Mouse (Mus musculus): Measurements from ENCODE around the gene Psrc1. TPM values are rescaled to one million over a fixed set of nuclear protein-coding genes. Genes with fewer than 3 reads are reported as not detected.

Gene Psrc1
- total and polyA plus RNA-seq, 3 experiments, result 33.7 to 172 (median 122) TPM

DNA sequence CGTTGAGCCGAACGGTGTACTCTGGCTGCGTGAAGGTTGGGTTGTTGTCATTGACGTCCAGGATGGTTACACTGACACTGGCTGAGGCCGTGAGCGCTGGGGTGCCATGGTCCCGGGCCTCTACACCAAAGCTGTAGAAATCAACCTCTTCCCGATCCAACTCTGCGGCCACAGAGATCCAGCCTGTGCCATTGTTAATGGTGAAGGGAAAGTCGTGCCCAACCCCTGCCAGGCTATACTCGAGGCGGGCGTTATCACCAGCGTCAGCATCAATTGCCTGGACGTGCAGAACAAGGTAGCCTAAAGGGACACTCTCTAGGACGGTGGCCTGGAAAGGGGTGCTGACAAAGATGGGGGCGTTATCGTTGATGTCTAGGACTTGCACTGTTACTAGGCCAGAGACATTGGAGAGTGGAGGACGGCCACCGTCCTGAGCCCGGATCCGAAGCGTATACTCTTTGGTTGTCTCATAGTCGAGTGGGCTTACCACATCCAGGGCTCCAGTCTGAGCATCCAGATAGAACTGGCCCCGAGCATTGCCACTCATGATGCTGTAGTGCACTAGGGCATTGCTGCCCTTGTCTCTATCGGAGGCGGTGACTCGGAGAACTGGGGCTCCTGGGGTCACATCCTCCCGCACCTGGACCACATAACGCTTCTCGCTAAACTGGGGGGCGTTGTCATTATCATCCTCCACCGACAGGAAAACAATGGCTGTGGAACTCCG, 30.2 kb downstream of the Psrc1 start:
- TF ChIP-seq TAL1 (conservative IDR thresholded peaks at IDR 0.05; ENCODE audit: low read depth, low read length) (no peak), GATA2 (IDR thresholded peaks at IDR 0.05; ENCODE audit: borderline replicate concordance, low read depth, low read length) (no peak), POLR2AphosphoS5 (IDR thresholded peaks at IDR 0.05; ENCODE audit: insufficient replicate concordance, low read depth, low read length) (no peak), GATA1 (IDR thresholded peaks at IDR 0.05; ENCODE audit: borderline replicate concordance, low read length) (no peak), CTCF (IDR thresholded peaks at IDR 0.05; ENCODE audit: low read depth, low read length) (no peak)
- Histone ChIP-seq H3K4me1 (ENCODE audit: insufficient read depth, low read depth, low read length) (no peaks in the 10 kb centered on the region), H3K27me3 (ENCODE audit: insufficient read depth, low read length) (peaks cover 36% of the 10 kb centered on the region), H3K9me3 (replicated peaks) (peaks cover 38% of the 10 kb centered on the region), H3K4me3 (ENCODE audit: low read depth, low read length) (peak overlapping the region; percentile 23; the same call in 1 of the 2 replicates), H3K36me3 (replicated peaks) (no peaks in the 10 kb centered on the region)
- DNase-seq (ENCODE audit: low spot score) (no peak), ATAC-seq (ENCODE audit: extremely low read depth, insufficient number of reproducible peaks, low FRiP score, poor library complexity, severe bottlenecking) (no peak)

DNA sequence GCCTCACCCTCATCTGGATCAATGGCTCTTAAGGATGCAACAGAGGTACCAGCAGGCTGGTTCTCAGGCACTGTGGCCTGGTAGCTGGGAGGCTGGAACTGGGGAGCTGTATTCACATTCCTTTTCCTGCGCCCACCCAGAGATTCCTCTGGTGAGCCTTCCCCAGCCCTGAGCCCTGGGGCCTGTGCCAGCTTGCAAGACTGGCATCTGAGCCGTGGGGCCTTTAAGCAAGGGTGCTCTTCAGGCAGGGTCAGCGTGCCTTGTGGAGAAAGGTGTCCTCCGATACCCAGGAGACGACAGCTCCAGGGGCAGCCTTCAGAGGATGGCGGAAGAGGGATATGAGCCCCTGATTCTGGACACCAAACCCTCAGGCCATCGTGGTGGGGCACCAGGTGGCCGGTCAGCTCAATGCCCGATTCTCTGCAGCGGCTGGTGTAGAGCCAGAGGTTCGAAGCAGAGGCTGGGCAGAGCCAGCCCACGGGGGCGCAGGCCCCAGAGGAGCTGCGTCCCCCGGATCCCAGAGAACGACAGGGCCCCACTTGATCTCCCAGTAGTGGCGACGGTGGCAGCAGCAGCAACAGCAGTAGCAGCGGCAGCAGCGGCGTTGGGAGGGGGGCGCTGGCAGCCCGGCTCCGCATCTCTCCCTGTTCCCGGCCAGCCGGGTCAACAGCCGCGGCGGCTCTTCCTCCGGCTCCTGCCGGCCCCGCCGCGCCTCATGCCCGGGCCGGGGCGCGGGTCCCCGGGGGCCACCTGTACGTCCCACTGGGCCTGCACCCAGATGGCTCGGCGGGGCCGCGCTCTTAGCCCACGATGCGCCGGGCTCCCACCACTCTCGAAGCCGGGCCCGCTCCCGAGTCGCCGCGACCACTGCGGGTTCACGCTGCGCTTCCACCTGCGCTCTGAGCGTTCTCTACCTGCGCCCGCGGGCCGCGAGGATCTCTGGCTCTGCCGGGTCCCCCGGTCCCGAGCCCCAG, 31.5 kb downstream of the Psrc1 start, which contains the start of gene Celsr2:
Gene Celsr2 (minus strand): TSS at position 696 of the 974 bp plus-strand sequence.
- H3K27me3 ChIP-seq (ENCODE audit: insufficient read depth, low read length), result peaks cover 40% of the 10 kb centered on the region
- no peaks in the 10 kb centered on the region for H3K4me1 ChIP-seq (ENCODE audit: insufficient read depth, low read depth, low read length)
- H3K36me3 ChIP-seq (replicated peaks), result no peaks in the 10 kb centered on the region
- no peak within 1 kb of the TSS; the same call in 1 of the 2 replicates for H3K4me3 ChIP-seq (ENCODE audit: low read depth, low read length)
- H3K9me3 ChIP-seq (replicated peaks), result peaks cover 38% of the 10 kb centered on the region
- ATAC-seq (ENCODE audit: extremely low read depth, insufficient number of reproducible peaks, low FRiP score, poor library complexity, severe bottlenecking) (no peak), DNase-seq (ENCODE audit: low spot score) (no peak)
- TF ChIP-seq GATA2 (IDR thresholded peaks at IDR 0.05; ENCODE audit: borderline replicate concordance, low read depth, low read length) (no peak), CTCF (IDR thresholded peaks at IDR 0.05; ENCODE audit: low read depth, low read length) (no peak), GATA1 (IDR thresholded peaks at IDR 0.05; ENCODE audit: borderline replicate concordance, low read length) (no peak), TAL1 (conservative IDR thresholded peaks at IDR 0.05; ENCODE audit: low read depth, low read length) (no peak), POLR2AphosphoS5 (IDR thresholded peaks at IDR 0.05; ENCODE audit: insufficient replicate concordance, low read depth, low read length) (no peak)

DNA sequence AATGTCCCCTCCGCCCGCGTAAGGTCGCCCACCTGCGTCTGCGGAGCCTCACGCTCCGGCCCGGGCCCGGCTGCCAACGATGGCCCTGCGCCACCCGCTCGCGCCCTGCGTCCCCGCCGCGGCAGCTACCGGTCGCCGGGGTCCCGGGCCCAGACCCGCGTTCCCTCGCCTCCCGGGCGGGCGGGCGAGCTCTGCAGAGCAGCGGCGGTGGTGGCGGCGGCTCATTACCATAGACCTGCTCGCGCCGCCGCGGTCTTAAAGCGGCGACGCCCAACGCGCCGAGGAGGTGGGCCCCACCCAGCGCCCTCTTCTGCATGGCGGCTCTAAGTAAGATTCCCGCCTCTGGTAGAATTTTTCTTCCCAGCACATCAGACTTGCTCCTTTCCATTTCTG, 32.2 kb downstream of the Psrc1 start:
- H3K9me3 ChIP-seq (replicated peaks), result peaks cover 38% of the 10 kb centered on the region
- DNase-seq (ENCODE audit: low spot score) (no peak), ATAC-seq (ENCODE audit: extremely low read depth, insufficient number of reproducible peaks, low FRiP score, poor library complexity, severe bottlenecking) (no peak)
- H3K27me3 ChIP-seq (ENCODE audit: insufficient read depth, low read length), result peaks cover 35% of the 10 kb centered on the region
- no peaks in the 10 kb centered on the region for H3K36me3 ChIP-seq (replicated peaks)
- TF ChIP-seq TAL1 (conservative IDR thresholded peaks at IDR 0.05; ENCODE audit: low read depth, low read length) (no peak), CTCF (IDR thresholded peaks at IDR 0.05; ENCODE audit: low read depth, low read length) (no peak), GATA2 (IDR thresholded peaks at IDR 0.05; ENCODE audit: borderline replicate concordance, low read depth, low read length) (no peak), GATA1 (IDR thresholded peaks at IDR 0.05; ENCODE audit: borderline replicate concordance, low read length) (no peak)
- no peaks in the 10 kb centered on the region for H3K4me1 ChIP-seq (ENCODE audit: insufficient read depth, low read depth, low read length)
- H3K4me3 ChIP-seq (ENCODE audit: low read depth, low read length), result no peak overlapping the region; the same call in 1 of the 2 replicates

DNA sequence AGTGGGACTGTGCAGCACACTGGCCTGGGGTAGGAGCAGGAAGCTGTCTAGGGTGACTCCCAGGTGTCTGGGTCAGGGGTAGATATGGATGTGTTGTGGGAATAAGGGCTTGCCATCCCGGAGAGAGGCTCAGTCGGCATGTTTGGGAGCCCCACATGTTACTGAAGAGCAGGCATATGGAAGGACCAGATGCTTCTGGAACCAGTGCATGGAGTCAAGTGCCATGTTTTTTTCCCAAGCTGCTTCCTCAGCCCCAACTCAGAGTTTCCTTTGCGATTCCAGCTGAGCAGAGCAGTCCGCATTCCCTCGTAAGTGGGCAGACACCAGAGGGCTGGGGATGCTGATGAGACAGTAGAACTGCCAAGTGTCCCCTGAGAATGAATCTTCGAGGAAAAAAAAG, 39.4 kb downstream of the Psrc1 start:
- ATAC-seq (ENCODE audit: extremely low read depth, insufficient number of reproducible peaks, low FRiP score, poor library complexity, severe bottlenecking), result no peak
- no peak overlapping the region for H3K4me3 ChIP-seq (ENCODE audit: low read depth, low read length)
- DNase-seq (ENCODE audit: low spot score), result no peak
- no peaks in the 10 kb centered on the region for H3K9me3 ChIP-seq (replicated peaks)
- H3K4me1 ChIP-seq (ENCODE audit: insufficient read depth, low read depth, low read length), result peaks cover 12% of the 10 kb centered on the region
- peaks cover 19% of the 10 kb centered on the region for H3K27me3 ChIP-seq (ENCODE audit: insufficient read depth, low read length)
- H3K36me3 ChIP-seq (replicated peaks), result peaks cover 39% of the 10 kb centered on the region
- TF ChIP-seq GATA1 (IDR thresholded peaks at IDR 0.05; ENCODE audit: borderline replicate concordance, low read length), result no peak
- no peak for TF ChIP-seq CTCF (IDR thresholded peaks at IDR 0.05; ENCODE audit: low read depth, low read length)
- no peak for TF ChIP-seq GATA2 (IDR thresholded peaks at IDR 0.05; ENCODE audit: borderline replicate concordance, low read depth, low read length)
- no peak for TF ChIP-seq TAL1 (conservative IDR thresholded peaks at IDR 0.05; ENCODE audit: low read depth, low read length)
- no peak; the same call in 1 of the 2 replicates for TF ChIP-seq POLR2AphosphoS5 (IDR thresholded peaks at IDR 0.05; ENCODE audit: insufficient replicate concordance, low read depth, low read length)

DNA sequence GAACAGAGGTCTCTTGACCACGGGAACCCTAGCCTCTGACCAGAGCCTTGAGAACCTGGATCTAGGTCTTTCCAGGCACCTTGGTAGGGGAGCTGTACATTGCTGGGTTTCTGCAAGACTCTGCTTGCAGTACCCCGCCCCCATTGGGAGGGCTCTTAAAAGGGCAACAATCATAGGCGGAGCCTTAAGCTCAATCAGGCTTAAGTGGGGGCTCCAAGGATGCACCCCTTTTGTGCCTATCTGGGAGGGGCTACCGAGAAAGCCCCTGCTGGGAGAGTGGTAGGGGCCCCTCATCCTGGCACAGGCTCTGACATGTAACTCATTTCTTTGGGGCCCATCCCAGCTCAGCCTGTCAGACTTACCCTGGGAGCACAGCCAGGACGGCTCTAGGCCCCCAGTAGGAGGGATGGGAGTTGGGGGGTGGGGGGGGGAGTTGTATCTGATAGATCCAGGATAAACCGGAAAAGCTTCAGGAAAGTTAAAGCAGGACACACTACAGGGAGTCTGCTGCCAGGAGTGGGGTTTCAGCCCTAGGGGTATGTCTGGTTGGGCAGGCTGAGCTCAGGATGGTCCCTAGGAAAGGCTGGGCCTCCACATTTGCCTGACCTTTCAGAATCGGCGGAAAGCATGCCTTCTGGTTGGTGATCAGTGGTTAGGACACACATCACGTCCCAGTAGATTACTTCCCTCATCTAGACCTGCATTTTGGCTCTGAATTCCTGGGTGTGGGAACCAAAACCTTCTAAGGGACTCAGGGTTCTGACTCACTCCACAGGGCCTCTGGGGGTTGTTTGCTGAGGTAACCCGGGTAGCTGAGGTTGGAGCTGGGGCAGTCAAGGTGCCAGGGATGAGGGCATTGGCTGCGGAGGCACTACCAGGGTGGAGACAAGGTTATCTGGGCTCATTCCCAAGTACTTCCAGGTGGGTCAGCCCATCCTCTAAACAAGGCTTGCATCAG, 40.5 kb downstream of the Psrc1 start:
- TF ChIP-seq GATA1 (IDR thresholded peaks at IDR 0.05; ENCODE audit: borderline replicate concordance, low read length) (no peak), CTCF (IDR thresholded peaks at IDR 0.05; ENCODE audit: low read depth, low read length) (no peak), GATA2 (IDR thresholded peaks at IDR 0.05; ENCODE audit: borderline replicate concordance, low read depth, low read length) (no peak), POLR2AphosphoS5 (IDR thresholded peaks at IDR 0.05; ENCODE audit: insufficient replicate concordance, low read depth, low read length) (no peak), TAL1 (conservative IDR thresholded peaks at IDR 0.05; ENCODE audit: low read depth, low read length) (no peak)
- Histone ChIP-seq H3K9me3 (replicated peaks) (no peaks in the 10 kb centered on the region), H3K36me3 (replicated peaks) (peaks cover 50% of the 10 kb centered on the region), H3K4me1 (ENCODE audit: insufficient read depth, low read depth, low read length) (peaks cover 12% of the 10 kb centered on the region), H3K4me3 (ENCODE audit: low read depth, low read length) (no peak overlapping the region), H3K27me3 (ENCODE audit: insufficient read depth, low read length) (peaks cover 12% of the 10 kb centered on the region; the same call in 1 of the 2 replicates)
- DNase-seq (ENCODE audit: low spot score) (no peak), ATAC-seq (ENCODE audit: extremely low read depth, insufficient number of reproducible peaks, low FRiP score, poor library complexity, severe bottlenecking) (no peak)

All from G1E (cell line).